Mouse (Mus musculus): Measurements from ENCODE around the gene Smpdl3b. TPM values are rescaled to one million over a fixed set of nuclear protein-coding genes. Genes with fewer than 3 reads are reported as not detected.
A peak's percentile ranks its signal among the peaks of the same experiment; 100 is the strongest.
"Not testable (repeated sequence)": the region's sequence is repeated elsewhere in the genome, so short reads cannot be mapped to it uniquely, and the experiment has no call there.

The Smpdl3b gene
- total and polyA plus RNA-seq, 2 experiments from 2014 or later: 0.11 to 1.7 TPM

GRCm38 (mm10) chr4:132748778-132749177 lies 8.3 kb downstream of the Smpdl3b start:
- TF ChIP-seq EP300 (IDR thresholded peaks at IDR 0.05; ENCODE audit: low read depth) (no peak), CTCF (IDR thresholded peaks at IDR 0.05; ENCODE audit: low read depth) (no peak)
- H3K4me3 ChIP-seq (ENCODE audit: low read depth, low read length): no peak overlapping the region
- 95% methylated on average over 4 of the region's 4 CpGs for WGBS
- no peak overlapping the region for H3K27ac ChIP-seq (ENCODE audit: low read depth)
- no peaks in the 10 kb centered on the region for H3K9me3 ChIP-seq (replicated peaks; ENCODE audit: control insufficient read depth, low read length)
- no peaks in the 10 kb centered on the region for H3K36me3 ChIP-seq (replicated peaks; ENCODE audit: control insufficient read depth, insufficient read depth, low read length)
- DNase-seq (ENCODE audit: low spot score): no peak
- no peak overlapping the region for H3K4me2 ChIP-seq (ENCODE audit: low read depth, low read length)
- peaks cover 8% of the 10 kb centered on the region for H3K4me1 ChIP-seq (ENCODE audit: control insufficient read depth, insufficient read depth)
- ATAC-seq (ENCODE audit: insufficient read depth, low read depth): no peak
- no peaks in the 10 kb centered on the region for H3K27me3 ChIP-seq (ENCODE audit: control insufficient read depth, insufficient read depth, low read length)
- H3K9ac ChIP-seq (replicated peaks; ENCODE audit: low read depth, low read length): no peak overlapping the region

GRCm38 (mm10) chr4:132747664-132748259 lies 9.3 kb downstream of the Smpdl3b start:
- ATAC-seq (ENCODE audit: insufficient read depth, low read depth): peak; percentile 76
- DNase-seq (ENCODE audit: low spot score): no peak
- peak overlapping the region; percentile 20 for H3K4me2 ChIP-seq (ENCODE audit: low read depth, low read length)

GRCm38 (mm10) chr4:132746911-132747517 lies 10.0 kb downstream of the Smpdl3b start:
- no peak for TF ChIP-seq CTCF (IDR thresholded peaks at IDR 0.05; ENCODE audit: low read depth)
- TF ChIP-seq EP300 (IDR thresholded peaks at IDR 0.05; ENCODE audit: low read depth): no peak
- DNase-seq (ENCODE audit: low spot score): no peak
- Histone ChIP-seq H3K27ac (ENCODE audit: low read depth) (peak overlapping the region; percentile 87), H3K36me3 (replicated peaks; ENCODE audit: control insufficient read depth, insufficient read depth, low read length) (no peaks in the 10 kb centered on the region), H3K4me1 (ENCODE audit: control insufficient read depth, insufficient read depth) (peaks cover 10% of the 10 kb centered on the region), H3K4me2 (ENCODE audit: low read depth, low read length) (peak overlapping the region; percentile 20; the same call in 1 of the 2 replicates), H3K27me3 (ENCODE audit: control insufficient read depth, insufficient read depth, low read length) (no peaks in the 10 kb centered on the region), H3K4me3 (ENCODE audit: low read depth, low read length) (no peak overlapping the region), H3K9me3 (replicated peaks; ENCODE audit: control insufficient read depth, low read length) (no peaks in the 10 kb centered on the region), H3K9ac (replicated peaks; ENCODE audit: low read depth, low read length) (no peak overlapping the region; the same call in 1 of the 2 replicates)
- no peak for ATAC-seq (ENCODE audit: insufficient read depth, low read depth)
- 78% methylated on average over 9 of the region's 9 CpGs for WGBS

More at GRCm38 (mm10) chr4:132747664-132748259, 9.3 kb downstream of the Smpdl3b start:
- Histone ChIP-seq H3K36me3 (replicated peaks; ENCODE audit: control insufficient read depth, insufficient read depth, low read length) (no peaks in the 10 kb centered on the region), H3K9me3 (replicated peaks; ENCODE audit: control insufficient read depth, low read length) (no peaks in the 10 kb centered on the region), H3K27ac (ENCODE audit: low read depth) (peak overlapping the region; percentile 87), H3K4me1 (ENCODE audit: control insufficient read depth, insufficient read depth) (peaks cover 10% of the 10 kb centered on the region), H3K9ac (replicated peaks; ENCODE audit: low read depth, low read length) (no peak overlapping the region; the same call in 1 of the 2 replicates), H3K27me3 (ENCODE audit: control insufficient read depth, insufficient read depth, low read length) (no peaks in the 10 kb centered on the region), H3K4me3 (ENCODE audit: low read depth, low read length) (0 out of 2 replicates have a peak overlapping the region, but pooled peaks have one; percentile 3)
- WGBS: 46% methylated on average over 9 of the region's 9 CpGs
- TF ChIP-seq CTCF (IDR thresholded peaks at IDR 0.05; ENCODE audit: low read depth) (no peak), EP300 (IDR thresholded peaks at IDR 0.05; ENCODE audit: low read depth) (peak; percentile 40; the same call in 1 of the 2 replicates)

GRCm38 (mm10) chr4:132743992-132744911 lies 12.8 kb downstream of the Smpdl3b start:
- DNase-seq (ENCODE audit: low spot score) (peak; percentile 44), ATAC-seq (ENCODE audit: insufficient read depth, low read depth) (peak; percentile 42; the same call in 1 of the 2 replicates)
- Histone ChIP-seq H3K9ac (replicated peaks; ENCODE audit: low read depth, low read length) (no peak overlapping the region), H3K36me3 (replicated peaks; ENCODE audit: control insufficient read depth, insufficient read depth, low read length) (no peaks in the 10 kb centered on the region), H3K27ac (ENCODE audit: low read depth) (peak overlapping the region; percentile 40; the same call in 1 of the 2 replicates), H3K27me3 (ENCODE audit: control insufficient read depth, insufficient read depth, low read length) (no peaks in the 10 kb centered on the region), H3K9me3 (replicated peaks; ENCODE audit: control insufficient read depth, low read length) (no peaks in the 10 kb centered on the region), H3K4me2 (ENCODE audit: low read depth, low read length) (no peak overlapping the region), H3K4me3 (ENCODE audit: low read depth, low read length) (no peak overlapping the region), H3K4me1 (ENCODE audit: control insufficient read depth, insufficient read depth) (peaks cover 10% of the 10 kb centered on the region)
- WGBS: 40% methylated on average over 11 of the region's 11 CpGs
- TF ChIP-seq CTCF (IDR thresholded peaks at IDR 0.05; ENCODE audit: low read depth) (no peak), EP300 (IDR thresholded peaks at IDR 0.05; ENCODE audit: low read depth) (no peak)

- TF ChIP-seq CTCF (IDR thresholded peaks at IDR 0.05; ENCODE audit: low read depth): no peak
- no peak for TF ChIP-seq EP300 (IDR thresholded peaks at IDR 0.05; ENCODE audit: low read depth)
- Histone ChIP-seq H3K4me3 (ENCODE audit: low read depth, low read length) (no peak overlapping the region), H3K27ac (ENCODE audit: low read depth) (no peak overlapping the region), H3K9ac (replicated peaks; ENCODE audit: low read depth, low read length) (no peak overlapping the region), H3K36me3 (replicated peaks; ENCODE audit: control insufficient read depth, insufficient read depth, low read length) (no peaks in the 10 kb centered on the region), H3K27me3 (ENCODE audit: control insufficient read depth, insufficient read depth, low read length) (no peaks in the 10 kb centered on the region), H3K4me1 (ENCODE audit: control insufficient read depth, insufficient read depth) (peaks cover 10% of the 10 kb centered on the region), H3K4me2 (ENCODE audit: low read depth, low read length) (no peak overlapping the region), H3K9me3 (replicated peaks; ENCODE audit: control insufficient read depth, low read length) (no peaks in the 10 kb centered on the region)
- ATAC-seq (ENCODE audit: insufficient read depth, low read depth) (no peak), DNase-seq (ENCODE audit: low spot score) (no peak)
- WGBS: 87% methylated on average over 7 of the region's 7 CpGs
Measured at GRCm38 (mm10) chr4:132741491-132741890, 15.6 kb downstream of the Smpdl3b start.

GRCm38 (mm10) chr4:132737154-132737553 lies 19.9 kb downstream of the Smpdl3b start:
- not testable (repeated sequence) for H3K4me2 ChIP-seq (ENCODE audit: low read depth, low read length); H3K9me3 ChIP-seq (replicated peaks; ENCODE audit: control insufficient read depth, low read length); DNase-seq (ENCODE audit: low spot score); H3K27me3 ChIP-seq (ENCODE audit: control insufficient read depth, insufficient read depth, low read length); ATAC-seq (ENCODE audit: insufficient read depth, low read depth); H3K9ac ChIP-seq (replicated peaks; ENCODE audit: low read depth, low read length); H3K27ac ChIP-seq (ENCODE audit: low read depth); H3K4me3 ChIP-seq (ENCODE audit: low read depth, low read length); H3K4me1 ChIP-seq (ENCODE audit: control insufficient read depth, insufficient read depth); H3K36me3 ChIP-seq (replicated peaks; ENCODE audit: control insufficient read depth, insufficient read depth, low read length)
- WGBS: 91% methylated on average over 9 of the region's 9 CpGs

Data from heart, postnatal 0 days (tissue).